Mouse (Mus musculus) liver, embryonic 14.5 days (tissue): ENCODE measurements around the gene Rab27a. TPM values are rescaled to one million over a fixed set of nuclear protein-coding genes. Genes with fewer than 3 reads are reported as not detected.
A peak's percentile ranks its signal among the peaks of the same experiment; 100 is the strongest.

Experiments
- ATAC-seq: fragments of 200-750 bp; cut with Nextera tagmentation; 2 replicates; pipeline ENCODE4 v1.8.0; 2017; ENCODE audit warnings: moderate number of reproducible peaks, mild to moderate bottlenecking, moderate library complexity; ENCODE audit not compliant: insufficient read depth
- DNase-seq, 3 experiments: peaks; one replicate each; pipeline ENCODE4 v3.0.0-alpha.2; 2012 to 2013; ENCODE audit warnings: low read depth in 3 of 3, low spot score in 3 of 3
- H3K27ac ChIP-seq: fragments of 300-500 bp; sonication (generic); 2 replicates; pipeline ENCODE4 v1.5.1; 2014; ENCODE audit warnings: moderate library complexity, mild to moderate bottlenecking, control low read depth, inconsistent platforms
- H3K27me3 ChIP-seq: fragments of 300-500 bp; sonication (generic); 2 replicates; pipeline ENCODE4 v1.6.1; 2014; ENCODE audit warnings: mild to moderate bottlenecking, low read length, moderate library complexity; ENCODE audit not compliant: control insufficient read depth, insufficient read depth
- H3K36me3 ChIP-seq: fragments of 300-500 bp; sonication (generic); replicated peaks from 2 replicates; pipeline ENCODE4 v1.6.1; 2014; ENCODE audit warnings: low read depth; ENCODE audit not compliant: control insufficient read depth, insufficient read depth
- H3K4me1 ChIP-seq, 2 experiments: fragments of 200-500 bp in 1 of 2; fragments of 300-500 bp in 1 of 2; sonication (generic) in 1 of 2; replicated peaks; 2 replicates each; pipeline ENCODE4 v1.6.1; 2012 to 2014; ENCODE audit warnings: antibody characterized with exemption in 1 of 2, inconsistent platforms in 1 of 2, low read length in 1 of 2; ENCODE audit not compliant: control insufficient read depth in 2 of 2, insufficient read depth in 2 of 2
- H3K4me2 ChIP-seq: fragments of 300-500 bp; sonication (generic); 2 replicates; pipeline ENCODE4 v1.6.1; 2014; ENCODE audit warnings: low read depth, mild to moderate bottlenecking, control low read depth, moderate library complexity
- H3K4me3 ChIP-seq, 2 experiments: fragments of 200-500 bp in 1 of 2; fragments of 300-500 bp in 1 of 2; sonication (generic) in 1 of 2; 2 replicates each; pipeline ENCODE4 v1.5.1; 2012 to 2014; ENCODE audit warnings: low read depth in 2 of 2, low read length in 2 of 2, mild to moderate bottlenecking in 2 of 2, control low read depth in 1 of 2, inconsistent platforms in 1 of 2, moderate library complexity in 1 of 2; ENCODE audit not compliant: insufficient read depth in 1 of 2
- H3K9ac ChIP-seq: fragments of 300-500 bp; sonication (generic); replicated peaks from 2 replicates; pipeline ENCODE4 v1.6.1; 2014; ENCODE audit warnings: mild to moderate bottlenecking, control low read depth, moderate library complexity
- H3K9me3 ChIP-seq: fragments of 300-500 bp; sonication (generic); 2 replicates; pipeline ENCODE4 v1.6.1; 2016; ENCODE audit warnings: low read length, mixed read lengths; ENCODE audit not compliant: control insufficient read depth
- CTCF ChIP-seq: IDR thresholded peaks from 2 replicates; pipeline ENCODE4 v1.5.1; 2016; ENCODE audit warnings: antibody characterized with exemption, low read depth, control low read depth
- EP300 ChIP-seq: IDR thresholded peaks from 2 replicates; pipeline ENCODE4 v1.6.1; 2016; ENCODE audit warnings: antibody characterized with exemption, low read depth
- WGBS: fragments of 180-500 bp; shearing (Covaris S2); extraction: QIAGEN DNeasy Blood & Tissue Kit; methylation state at CpG from one replicate; pipeline ENCODE4 v1.1.7; 2014; ENCODE audit not compliant: insufficient replicate concordance; 5-methylcytosine and 5-hydroxymethylcytosine counted together
- polyA plus RNA-seq, 2 experiments: library from polyadenylated mRNA; depleted of rRNA in 1 of 2; stranded (reverse) in 1 of 2; unstranded in 1 of 2; fragments of >200 nt; fragmentation: Nextera tagmentation in 1 of 2; extraction: Ambion mirVana in 1 of 2; gene quantifications; 2 replicates each; pipeline versions ENCODE4 v1.2.1 to v1.2.3; 2012 to 2014

The Rab27a gene
- polyA plus RNA-seq (2012; rRNA removed), result 1.8 and 2.8 TPM in 2 replicates
- 1.6 and 1.7 TPM in 2 replicates for polyA plus RNA-seq (2014; fragmentation: Nextera tagmentation; extraction: Ambion mirVana)

GRCm38 (mm10) chr9:73044146-73045079 lies at the start of gene Rab27a:
Gene Rab27a (plus strand): TSS chr9:73044854.
- H3K27ac ChIP-seq, result no peak within 1 kb of the TSS
- H3K9me3 ChIP-seq, result no peaks in the 10 kb centered on the region
- H3K4me2 ChIP-seq, result peak within 1 kb of the TSS; percentile 66
- ATAC-seq (peak; percentile 62), DNase-seq (peak; percentile 54 to 62 (median 59))
- peak within 1 kb of the TSS; percentile 53 to 59 for H3K4me3 ChIP-seq
- H3K36me3 ChIP-seq, result no peaks in the 10 kb centered on the region
- peak within 1 kb of the TSS; percentile 4; the same call in 1 of the 2 replicates for H3K9ac ChIP-seq
- 2% methylated on average over 41 of the region's 41 CpGs for WGBS
- peaks cover 5 to 11% of the 10 kb centered on the region in 2 experiments for H3K4me1 ChIP-seq
- no peaks in the 10 kb centered on the region for H3K27me3 ChIP-seq
- peak; percentile 96 for TF ChIP-seq CTCF
- no peak for TF ChIP-seq EP300

GRCm38 (mm10) chr9:72996167-72996566 lies 48.5 kb upstream of the Rab27a start:
- TF ChIP-seq CTCF (no peak), EP300 (no peak)
- no peak for ATAC-seq
- no peak overlapping the region for H3K4me3 ChIP-seq
- no peak overlapping the region for H3K27ac ChIP-seq
- no peak overlapping the region for H3K9ac ChIP-seq
- no peaks in the 10 kb centered on the region for H3K27me3 ChIP-seq
- no peak for DNase-seq
- H3K4me2 ChIP-seq, result no peak overlapping the region
- no peaks in the 10 kb centered on the region for H3K4me1 ChIP-seq
- H3K9me3 ChIP-seq, result no peaks in the 10 kb centered on the region
- H3K36me3 ChIP-seq, result no peaks in the 10 kb centered on the region

- Histone ChIP-seq H3K27me3 (no peaks in the 10 kb centered on the region), H3K27ac (no peak overlapping the region), H3K36me3 (no peaks in the 10 kb centered on the region), H3K4me2 (no peak overlapping the region), H3K9me3 (no peaks in the 10 kb centered on the region), H3K9ac (no peak overlapping the region), H3K4me3 (no peak overlapping the region), H3K4me1 (no peaks in the 10 kb centered on the region)
- ATAC-seq (no peak), DNase-seq (no peak)
- TF ChIP-seq EP300, result no peak
- TF ChIP-seq CTCF, result no peak
- WGBS, result 64% methylated on average over 7 of the region's 7 CpGs
Measured at GRCm38 (mm10) chr9:72996806-72997205, 47.8 kb upstream of the Rab27a start.

GRCm38 (mm10) chr9:73000487-73000886 lies 44.2 kb upstream of the Rab27a start:
- H3K9me3 ChIP-seq, result no peaks in the 10 kb centered on the region
- WGBS, result 49% methylated on average over 2 of the region's 2 CpGs

GRCm38 (mm10) chr9:73001314-73002011 lies 43.2 kb upstream of the Rab27a start:
- ATAC-seq, result no peak
- no peak for DNase-seq
- TF ChIP-seq CTCF (no peak), EP300 (no peak)
- Histone ChIP-seq H3K36me3 (no peaks in the 10 kb centered on the region), H3K27ac (no peak overlapping the region), H3K27me3 (no peaks in the 10 kb centered on the region), H3K9me3 (no peaks in the 10 kb centered on the region), H3K9ac (no peak overlapping the region), H3K4me1 (peaks cover 0 to 4% of the 10 kb centered on the region in 2 experiments; a peak in 2 of 4 replicates), H3K4me3 (no peak overlapping the region), H3K4me2 (no peak overlapping the region)
- WGBS, result 51% methylated on average over 13 of the region's 13 CpGs

More at GRCm38 (mm10) chr9:73000487-73000886, 44.2 kb upstream of the Rab27a start:
- Histone ChIP-seq H3K27ac (no peak overlapping the region), H3K36me3 (no peaks in the 10 kb centered on the region), H3K4me1 (peaks cover 0 to 4% of the 10 kb centered on the region in 2 experiments; a peak in 2 of 4 replicates), H3K4me3 (no peak overlapping the region), H3K27me3 (no peaks in the 10 kb centered on the region), H3K4me2 (no peak overlapping the region), H3K9ac (no peak overlapping the region)
- DNase-seq, result no peak
- TF ChIP-seq EP300, result no peak
- TF ChIP-seq CTCF, result no peak
- ATAC-seq, result no peak
